Mouse (Mus musculus) hematopoietic stem cell, adult 5-6 weeks (primary cell): ENCODE results near the gene Serpinb3c. TPM values are rescaled to one million over a fixed set of nuclear protein-coding genes. Genes with fewer than 3 reads are reported as not detected.
"Not testable (repeated sequence)": the region's sequence is repeated elsewhere in the genome, so short reads cannot be mapped to it uniquely, and the experiment has no call there.

Experiments
- ATAC-seq, 2 experiments: fragments of 125-278 bp in 1 of 2; replicated peaks in 1 of 2; 2 replicates each; pipeline ENCODE4 v1.8.0; 2016 to 2017; ENCODE audit warnings: inconsistent platforms in 2 of 2, mild to moderate bottlenecking in 2 of 2, moderate number of reproducible peaks in 2 of 2, low read depth in 1 of 2, moderate TSS enrichment in 1 of 2; ENCODE audit not compliant: low FRiP score in 2 of 2, poor library complexity in 2 of 2, severe bottlenecking in 2 of 2, insufficient read depth in 1 of 2, low TSS enrichment in 1 of 2
- total RNA-seq: library from RNA; stranded (forward); fragments of 172-1452, 232-1000 nt; gene quantifications from 2 replicates; pipeline ENCODE4 v1.2.3, GENCODE M21; 2017

The Serpinb3c gene
- total RNA-seq, result not detected in 2 replicates

GRCm38 (mm10) chr1:107278261-107278660 is at the start of gene Serpinb3c, which contains the start of gene Serpinb3b:
Gene Serpinb3c (minus strand): TSS chr1:107278371.
Gene Serpinb3b (minus strand): TSS chr1:107278361.
- ATAC-seq, result not testable (repeated sequence)

- peak; percentile 69 to 71 for ATAC-seq
Measured at GRCm38 (mm10) chr1:107243170-107243569, 35.0 kb downstream of the Serpinb3c start.

Other genes with a start within 250 kb of the Serpinb3c start
- not detected in 2 replicates for gene Serpinb3a, start 226.1 kb downstream of the Serpinb3c start, total RNA-seq
- not detected in 2 replicates for gene Serpinb3d, start 194.9 kb downstream of the Serpinb3c start, total RNA-seq
- gene Serpinb3b, start within 50 bp of the Serpinb3c start, total RNA-seq, result not detected in 2 replicates
- gene Serpinb11, start 82.8 kb upstream of the Serpinb3c start, total RNA-seq, result not detected in 2 replicates
- gene Serpinb7, start 121.3 kb upstream of the Serpinb3c start, total RNA-seq, result not detected in 2 replicates
- 0.50 TPM in 1 of 2 replicates, not detected in the other for gene Serpinb2, start 233.1 kb upstream of the Serpinb3c start, total RNA-seq